Mouse (Mus musculus) heart, postnatal 4 days (tissue): ENCODE measurements around the gene Klhl42. TPM values are rescaled to one million over a fixed set of nuclear protein-coding genes. Genes with fewer than 3 reads are reported as not detected.

ENCODE experiments used
- DNase-seq: peaks from one replicate; pipeline ENCODE4 v3.0.0; 2021
- total RNA-seq, 2 experiments: library from RNA; stranded (reverse); gene quantifications; 2 replicates each; pipeline ENCODE4 v1.2.3; 2021

Klhl42 gene
- total RNA-seq, 2 experiments from 2014 or later: 6.7 to 7.8 TPM

DNA sequence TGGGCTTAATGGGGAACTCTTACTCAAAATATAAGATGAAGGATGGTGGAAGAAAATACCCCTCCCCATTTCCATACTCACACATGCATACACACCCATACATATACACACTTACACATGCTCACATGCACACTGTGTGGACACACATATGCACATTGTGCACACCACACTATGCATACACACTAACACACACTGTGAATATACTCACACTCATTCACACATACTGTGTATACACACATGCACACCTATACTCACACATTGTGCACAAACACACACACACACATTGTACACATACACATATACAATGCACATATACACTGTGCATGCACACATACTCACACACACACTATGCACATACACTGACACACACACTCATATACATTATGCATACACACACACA is 60.7 kb downstream of the Klhl42 start:
- no peak for DNase-seq

DNA sequence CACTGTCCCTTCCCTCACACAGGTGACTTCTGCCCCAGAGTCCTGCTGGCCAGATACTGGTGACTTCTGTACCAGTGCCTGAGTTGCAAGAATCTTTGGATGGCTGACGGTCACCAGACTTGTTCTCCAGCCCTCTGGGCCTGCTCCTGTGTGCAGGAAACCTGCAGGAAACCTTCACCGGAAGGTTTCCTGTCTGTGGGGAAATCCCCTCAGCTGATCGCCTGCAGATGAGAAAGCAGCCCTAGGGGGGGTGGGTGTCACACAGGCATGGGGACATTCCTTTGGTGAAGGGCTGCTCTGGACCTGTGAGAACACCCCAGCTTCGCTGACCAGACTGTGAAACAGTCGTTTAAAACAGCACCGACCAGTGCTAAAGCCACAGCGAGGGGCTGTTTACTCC is 63.9 kb downstream of the Klhl42 start:
- DNase-seq: no peak

GRCm38 (mm10) chr6:147161818-147162584 is 70.8 kb downstream of the Klhl42 start:
- DNase-seq: peak; percentile 15

Other genes starting within 250 kb of the Klhl42 start
- gene Smco2, start 241.3 kb upstream of the Klhl42 start, total RNA-seq: under 1 TPM; 0.47 to 0.62 TPM
- 100 to 1,000 TPM in 1 of 2 experiments, 10 to 100 TPM in 1; 95.3 to 106 TPM for gene Ppfibp1, start 202.9 kb upstream of the Klhl42 start, total RNA-seq
- not detected for gene 1700034J05Rik, start 137.0 kb upstream of the Klhl42 start, total RNA-seq
- 1 to 10 TPM; 1.3 to 1.4 TPM for gene Rep15, start 58.8 kb upstream of the Klhl42 start, total RNA-seq
- 100 to 1,000 TPM; 145 to 147 TPM for gene Mrps35, start 48.6 kb upstream of the Klhl42 start, total RNA-seq
- not detected for gene Mansc4, start 4.3 kb upstream of the Klhl42 start, total RNA-seq
- 1 to 10 TPM; 1.3 to 2.0 TPM for gene Pthlh, start 172.8 kb downstream of the Klhl42 start, total RNA-seq